Mouse (Mus musculus) kidney, postnatal 4 days (tissue): ENCODE measurements at regions not wholly inside any gene's neighbourhood (a gene's known extent, or its start where the extent isn't known, plus 50 kb on each side); places are given as distances from the start of the nearest gene placed in this dataset.

Experiments used
- DNase-seq, 2 experiments: peaks; one replicate each; pipeline ENCODE4 v3.0.0; 2021; ENCODE audit warnings: mixed read lengths in 2 of 2

- no peak for DNase-seq
Measured at GRCm38 (mm10) chr1:26909926-26910665, 222.8 kb upstream of the 4931408C20Rik start.

- peak; percentile 5 to 17 for DNase-seq
Measured at GRCm38 (mm10) chr1:26902306-26902705, 215.0 kb upstream of the 4931408C20Rik start.

DNA sequence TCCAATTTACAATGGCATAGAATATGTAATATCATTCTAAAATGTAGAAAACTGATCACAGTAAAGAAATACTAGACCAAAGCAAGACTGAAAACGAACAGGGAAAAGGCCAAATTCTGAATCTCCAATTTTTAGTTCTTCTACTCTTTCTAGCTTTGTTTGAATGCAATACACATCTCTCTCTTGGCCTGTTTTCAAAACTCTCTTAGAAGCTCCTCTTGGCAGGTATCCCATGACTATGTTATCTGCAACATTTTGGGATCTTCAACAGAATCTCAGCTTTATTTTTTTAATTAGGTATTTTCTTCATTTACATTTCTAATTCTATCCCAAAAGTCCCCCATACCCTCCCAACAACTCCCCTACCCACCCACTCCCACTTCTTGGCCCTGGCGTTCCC is 170.2 kb upstream of the 4931408C20Rik start:
- DNase-seq = no peak

DNA sequence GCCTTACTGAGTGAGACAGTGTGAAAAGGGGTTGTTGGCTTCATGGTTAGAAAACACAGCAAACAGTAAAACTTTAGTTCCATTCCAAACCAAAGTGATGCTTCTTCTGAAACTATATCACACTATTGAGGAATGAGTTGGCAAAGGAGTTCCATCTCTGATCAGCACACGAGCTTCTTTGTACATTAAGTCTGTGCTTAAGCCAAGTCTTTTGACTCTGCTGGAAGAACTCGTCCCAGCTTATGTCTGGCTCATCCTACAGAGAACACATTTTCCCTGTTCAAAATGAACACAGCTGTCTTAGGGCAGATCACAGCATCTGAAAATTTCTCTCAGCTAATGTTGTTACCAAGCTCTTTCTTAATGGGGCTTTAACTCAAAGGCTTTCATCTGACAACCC is 166.5 kb upstream of the 4931408C20Rik start:
- DNase-seq = no peak

DNA sequence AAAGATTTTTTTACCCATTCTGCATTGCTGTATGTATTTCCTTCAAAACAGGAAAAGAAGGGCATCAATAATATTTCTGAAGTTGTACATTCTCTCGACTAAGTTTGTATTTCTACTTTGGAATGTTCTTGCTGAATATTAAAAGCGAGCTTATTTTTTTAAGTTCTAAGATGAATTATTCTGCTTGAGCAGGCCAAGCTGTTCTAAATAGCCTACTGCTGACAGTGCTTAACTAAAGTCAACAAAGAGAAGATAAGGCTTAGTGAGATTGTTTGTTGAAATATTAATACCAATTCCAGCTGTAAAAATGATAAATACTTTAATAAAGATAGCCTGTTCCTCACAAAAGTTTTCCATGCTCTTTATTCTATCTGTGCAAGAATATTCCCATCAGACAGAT is 122.0 kb upstream of the 4931408C20Rik start:
- DNase-seq = no peak

- DNase-seq = no peak
Measured at GRCm38 (mm10) chr1:26765076-26765475, 77.8 kb upstream of the 4931408C20Rik start.
